Mouse (Mus musculus) gastrocnemius, postnatal 4 days (tissue): ENCODE data around the gene Papola. TPM values are rescaled to one million over a fixed set of nuclear protein-coding genes. Genes with fewer than 3 reads are reported as not detected.
"Not testable (repeated sequence)": the region's sequence is repeated elsewhere in the genome, so short reads cannot be mapped to it uniquely, and the experiment has no call there.

Experiments used
- DNase-seq, 2 experiments: peaks; one replicate each; pipeline ENCODE4 v3.0.0; 2021 to 2022; ENCODE audit warnings: low spot score in 2 of 2, mixed read lengths in 2 of 2
- total RNA-seq, 2 experiments: library from RNA; stranded (reverse); gene quantifications; 2 replicates each; pipeline ENCODE4 v1.2.3; 2021

Papola gene
- total RNA-seq, 2 experiments from 2014 or later: 135 to 137 TPM

GRCm38 (mm10) chr12:105798001-105798400 lies 13.5 kb downstream of the Papola start:
- DNase-seq: no peak

GRCm38 (mm10) chr12:105805790-105806189 lies 21.3 kb downstream of the Papola start:
- DNase-seq: no peak

- no peak for DNase-seq
Observed at GRCm38 (mm10) chr12:105806205-105806604, 21.7 kb downstream of the Papola start.

- no peak for DNase-seq
Observed at GRCm38 (mm10) chr12:105807416-105807815, 22.9 kb downstream of the Papola start.

GRCm38 (mm10) chr12:105808945-105809344 lies 24.5 kb downstream of the Papola start:
- no peak for DNase-seq

GRCm38 (mm10) chr12:105810608-105811007 lies 26.1 kb downstream of the Papola start:
- DNase-seq: no peak

GRCm38 (mm10) chr12:105813957-105814356 lies 29.5 kb downstream of the Papola start:
- DNase-seq: no peak

GRCm38 (mm10) chr12:105823472-105823871 lies 39.0 kb downstream of the Papola start:
- DNase-seq: no peak

GRCm38 (mm10) chr12:105824743-105825142 lies 40.2 kb downstream of the Papola start:
- no peak for DNase-seq

- no peak for DNase-seq
Observed at GRCm38 (mm10) chr12:105825266-105825665, 40.8 kb downstream of the Papola start.

- no peak for DNase-seq
Observed at GRCm38 (mm10) chr12:105832541-105832940, 48.0 kb downstream of the Papola start.

- no peak for DNase-seq
Observed at GRCm38 (mm10) chr12:105834926-105835325, 50.4 kb downstream of the Papola start.

- DNase-seq: no peak
Observed at GRCm38 (mm10) chr12:105835571-105835970, 51.1 kb downstream of the Papola start.

- no peak for DNase-seq
Observed at GRCm38 (mm10) chr12:105836196-105836595, 51.7 kb downstream of the Papola start.

- DNase-seq: no peak
Observed at GRCm38 (mm10) chr12:105839096-105839495, 54.6 kb downstream of the Papola start.

GRCm38 (mm10) chr12:105840545-105840944 lies 56.1 kb downstream of the Papola start:
- DNase-seq: not testable (repeated sequence)

- DNase-seq: no peak
Observed at GRCm38 (mm10) chr12:105843243-105844005, 58.9 kb downstream of the Papola start.

- DNase-seq: no peak
Observed at GRCm38 (mm10) chr12:105844406-105844805, 59.9 kb downstream of the Papola start.

- no peak for DNase-seq
Observed at GRCm38 (mm10) chr12:105849102-105849501, 64.6 kb downstream of the Papola start.

GRCm38 (mm10) chr12:105850675-105851074 lies 66.2 kb downstream of the Papola start:
- DNase-seq: no peak

- no peak for DNase-seq
Observed at GRCm38 (mm10) chr12:105852798-105853197, 68.3 kb downstream of the Papola start.

- DNase-seq: no peak
Observed at GRCm38 (mm10) chr12:105854639-105855038, 70.1 kb downstream of the Papola start.
